Mouse (Mus musculus): ENCODE measurements around the gene Kif21a. TPM values are rescaled to one million over a fixed set of nuclear protein-coding genes. Genes with fewer than 3 reads are reported as not detected.

Kif21a gene
- polyA plus RNA-seq, 1 experiment from 2014 or later = 10.9 TPM

- Histone ChIP-seq H3K27ac (no peak overlapping the region), H3K4me2 (replicated peaks) (no peak overlapping the region), H3K27me3 (replicated peaks) (no peaks in the 10 kb centered on the region), H3K4me1 (replicated peaks) (no peaks in the 10 kb centered on the region), H3K36me3 (no peaks in the 10 kb centered on the region; the same call in 1 of the 2 replicates), H3K4me3 (replicated peaks) (no peak overlapping the region), H3K9ac (no peak overlapping the region), H3K9me3 (no peaks in the 10 kb centered on the region)
- WGBS = 67% methylated on average over 13 of the region's 13 CpGs
- ATAC-seq = no peak
Measured at GRCm38 (mm10) chr15:90971914-90972767, 77.6 kb downstream of the Kif21a start.

GRCm38 (mm10) chr15:90963320-90963719 is 86.4 kb downstream of the Kif21a start:
- 80% methylated on average over 2 of the region's 2 CpGs for WGBS
- Histone ChIP-seq H3K4me3 (replicated peaks) (no peak overlapping the region), H3K9ac (no peak overlapping the region), H3K27me3 (replicated peaks) (no peaks in the 10 kb centered on the region), H3K4me1 (replicated peaks) (no peaks in the 10 kb centered on the region), H3K36me3 (no peaks in the 10 kb centered on the region; the same call in 1 of the 2 replicates), H3K4me2 (replicated peaks) (no peak overlapping the region), H3K9me3 (no peaks in the 10 kb centered on the region), H3K27ac (no peak overlapping the region)
- ATAC-seq = no peak

GRCm38 (mm10) chr15:90962548-90962947 is 87.2 kb downstream of the Kif21a start:
- 76% methylated on average over 4 of the region's 4 CpGs for WGBS
- H3K4me3 ChIP-seq (replicated peaks) = no peak overlapping the region
- H3K4me2 ChIP-seq (replicated peaks) = no peak overlapping the region
- no peak overlapping the region for H3K9ac ChIP-seq
- no peaks in the 10 kb centered on the region for H3K4me1 ChIP-seq (replicated peaks)
- no peaks in the 10 kb centered on the region; the same call in 1 of the 2 replicates for H3K36me3 ChIP-seq
- ATAC-seq = no peak
- no peaks in the 10 kb centered on the region for H3K27me3 ChIP-seq (replicated peaks)
- no peaks in the 10 kb centered on the region for H3K9me3 ChIP-seq
- no peak overlapping the region for H3K27ac ChIP-seq

- peak; percentile 91 for ATAC-seq
- Histone ChIP-seq H3K9ac (no peak overlapping the region), H3K36me3 (no peaks in the 10 kb centered on the region), H3K4me2 (replicated peaks) (no peak overlapping the region), H3K27ac (no peak overlapping the region), H3K9me3 (no peaks in the 10 kb centered on the region), H3K27me3 (replicated peaks) (no peaks in the 10 kb centered on the region), H3K4me1 (replicated peaks) (no peaks in the 10 kb centered on the region), H3K4me3 (replicated peaks) (no peak overlapping the region)
- 56% methylated on average over 8 of the region's 8 CpGs for WGBS
Measured at GRCm38 (mm10) chr15:90960831-90961554, 88.8 kb downstream of the Kif21a start.

- H3K27ac ChIP-seq = no peak overlapping the region
- H3K4me2 ChIP-seq (replicated peaks) = no peak overlapping the region
- H3K27me3 ChIP-seq (replicated peaks) = no peaks in the 10 kb centered on the region
- H3K9ac ChIP-seq = no peak overlapping the region
- H3K36me3 ChIP-seq = no peaks in the 10 kb centered on the region
- no peaks in the 10 kb centered on the region for H3K9me3 ChIP-seq
- no peak overlapping the region for H3K4me3 ChIP-seq (replicated peaks)
- WGBS = 90% methylated on average over 6 of the region's 6 CpGs
- H3K4me1 ChIP-seq (replicated peaks) = no peaks in the 10 kb centered on the region
- ATAC-seq = no peak
Measured at GRCm38 (mm10) chr15:90951383-90951782, 98.4 kb downstream of the Kif21a start.

GRCm38 (mm10) chr15:90938469-90938868 is 111.3 kb downstream of the Kif21a start:
- Histone ChIP-seq H3K27me3 (replicated peaks) (no peaks in the 10 kb centered on the region), H3K27ac (no peak overlapping the region), H3K4me3 (replicated peaks) (no peak overlapping the region), H3K36me3 (no peaks in the 10 kb centered on the region), H3K9ac (no peak overlapping the region), H3K4me1 (replicated peaks) (no peaks in the 10 kb centered on the region), H3K9me3 (no peaks in the 10 kb centered on the region), H3K4me2 (replicated peaks) (no peak overlapping the region)
- WGBS = 72% methylated on average over 1 of the region's 1 CpGs
- no peak for ATAC-seq

- no peaks in the 10 kb centered on the region for H3K4me1 ChIP-seq (replicated peaks)
- H3K9ac ChIP-seq = no peak overlapping the region
- no peaks in the 10 kb centered on the region for H3K27me3 ChIP-seq (replicated peaks)
- H3K4me3 ChIP-seq (replicated peaks) = no peak overlapping the region
- H3K4me2 ChIP-seq (replicated peaks) = no peak overlapping the region
- H3K27ac ChIP-seq = no peak overlapping the region
- WGBS = 71% methylated on average over 6 of the region's 6 CpGs
- H3K9me3 ChIP-seq = no peaks in the 10 kb centered on the region
- ATAC-seq = no peak
- H3K36me3 ChIP-seq = no peaks in the 10 kb centered on the region
Measured at GRCm38 (mm10) chr15:90935579-90935978, 114.2 kb downstream of the Kif21a start.

- no peaks in the 10 kb centered on the region for H3K27me3 ChIP-seq (replicated peaks)
- no peaks in the 10 kb centered on the region for H3K4me1 ChIP-seq (replicated peaks)
- WGBS = 72% methylated on average over 5 of the region's 5 CpGs
- H3K9me3 ChIP-seq = no peaks in the 10 kb centered on the region
- H3K36me3 ChIP-seq = no peaks in the 10 kb centered on the region
- H3K4me3 ChIP-seq (replicated peaks) = no peak overlapping the region
- no peak for ATAC-seq
- no peak overlapping the region for H3K4me2 ChIP-seq (replicated peaks)
- no peak overlapping the region for H3K27ac ChIP-seq
- no peak overlapping the region for H3K9ac ChIP-seq
Measured at GRCm38 (mm10) chr15:90931451-90931850, 118.3 kb downstream of the Kif21a start.

- Histone ChIP-seq H3K9me3 (no peaks in the 10 kb centered on the region), H3K27ac (no peak overlapping the region)
Measured at GRCm38 (mm10) chr15:90929043-90929442, 120.7 kb downstream of the Kif21a start.

GRCm38 (mm10) chr15:90896480-90896879 is 153.3 kb downstream of the Kif21a start:
- Histone ChIP-seq H3K4me3 (replicated peaks) (no peak overlapping the region), H3K4me2 (replicated peaks) (no peak overlapping the region), H3K4me1 (replicated peaks) (no peaks in the 10 kb centered on the region), H3K9me3 (no peaks in the 10 kb centered on the region), H3K36me3 (no peaks in the 10 kb centered on the region), H3K27me3 (replicated peaks) (no peaks in the 10 kb centered on the region), H3K9ac (no peak overlapping the region), H3K27ac (no peak overlapping the region)
- ATAC-seq = no peak
- WGBS = 77% methylated on average over 9 of the region's 9 CpGs

More at GRCm38 (mm10) chr15:90929043-90929442, 120.7 kb downstream of the Kif21a start:
- Histone ChIP-seq H3K36me3 (no peaks in the 10 kb centered on the region), H3K4me2 (replicated peaks) (no peak overlapping the region), H3K4me3 (replicated peaks) (no peak overlapping the region), H3K9ac (no peak overlapping the region), H3K27me3 (replicated peaks) (no peaks in the 10 kb centered on the region), H3K4me1 (replicated peaks) (no peaks in the 10 kb centered on the region)
- 27% methylated on average over 1 of the region's 1 CpGs for WGBS
- ATAC-seq = no peak

- no peak overlapping the region for H3K4me3 ChIP-seq (replicated peaks)
Measured at GRCm38 (mm10) chr15:90887466-90887865, 162.3 kb downstream of the Kif21a start.

More at GRCm38 (mm10) chr15:90887466-90887865, 162.3 kb downstream of the Kif21a start:
- H3K9ac ChIP-seq = no peak overlapping the region
- H3K36me3 ChIP-seq = no peaks in the 10 kb centered on the region
- WGBS = 62% methylated on average over 8 of the region's 8 CpGs
- no peaks in the 10 kb centered on the region for H3K27me3 ChIP-seq (replicated peaks)
- no peak overlapping the region for H3K4me2 ChIP-seq (replicated peaks)
- no peak overlapping the region for H3K27ac ChIP-seq
- no peaks in the 10 kb centered on the region for H3K9me3 ChIP-seq
- ATAC-seq = no peak
- no peaks in the 10 kb centered on the region for H3K4me1 ChIP-seq (replicated peaks)
